Mouse (Mus musculus): ENCODE data around the gene Ppp1ca.
A peak's percentile ranks its signal among the peaks of the same experiment; 100 is the strongest.

Ppp1ca gene

DNA sequence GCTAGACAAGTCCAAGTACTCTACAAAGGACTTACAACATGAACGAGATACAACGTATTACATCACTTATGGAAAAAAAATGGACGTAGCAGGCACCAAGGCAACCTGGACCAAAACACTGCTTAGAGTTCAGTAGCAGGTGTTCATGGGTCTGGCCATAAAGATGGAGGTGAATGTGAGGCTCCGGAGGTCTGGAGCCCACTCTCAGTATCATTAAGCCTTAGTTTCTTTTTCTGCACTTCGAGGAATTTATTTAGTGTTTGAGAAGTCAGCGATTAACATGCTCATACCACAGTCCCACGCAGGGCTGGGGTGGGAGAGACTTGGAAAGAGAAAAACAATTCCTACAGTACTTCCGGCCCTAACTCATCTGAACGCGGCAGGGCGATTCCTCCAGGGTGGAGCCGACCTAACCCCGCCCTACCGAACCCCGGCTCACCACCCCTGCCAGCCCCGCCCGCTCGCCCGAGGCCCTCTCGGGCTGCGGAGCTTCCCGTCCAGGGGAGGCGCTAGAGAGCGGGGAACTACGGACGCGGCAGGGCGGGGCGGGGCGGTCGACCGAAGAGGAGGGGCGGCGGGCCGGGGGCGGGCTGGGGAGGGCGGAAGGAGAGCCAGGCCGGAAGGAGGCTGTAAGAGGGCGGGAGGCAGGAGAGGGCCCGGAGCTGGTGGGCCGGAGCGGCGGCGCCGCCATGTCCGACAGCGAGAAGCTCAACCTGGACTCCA lies at the start of gene Ppp1ca:
TSS of gene Ppp1ca (plus strand) at position 538 of the 723 bp plus-strand sequence.
- DNase-seq = peak; percentile 95 to 98

DNA sequence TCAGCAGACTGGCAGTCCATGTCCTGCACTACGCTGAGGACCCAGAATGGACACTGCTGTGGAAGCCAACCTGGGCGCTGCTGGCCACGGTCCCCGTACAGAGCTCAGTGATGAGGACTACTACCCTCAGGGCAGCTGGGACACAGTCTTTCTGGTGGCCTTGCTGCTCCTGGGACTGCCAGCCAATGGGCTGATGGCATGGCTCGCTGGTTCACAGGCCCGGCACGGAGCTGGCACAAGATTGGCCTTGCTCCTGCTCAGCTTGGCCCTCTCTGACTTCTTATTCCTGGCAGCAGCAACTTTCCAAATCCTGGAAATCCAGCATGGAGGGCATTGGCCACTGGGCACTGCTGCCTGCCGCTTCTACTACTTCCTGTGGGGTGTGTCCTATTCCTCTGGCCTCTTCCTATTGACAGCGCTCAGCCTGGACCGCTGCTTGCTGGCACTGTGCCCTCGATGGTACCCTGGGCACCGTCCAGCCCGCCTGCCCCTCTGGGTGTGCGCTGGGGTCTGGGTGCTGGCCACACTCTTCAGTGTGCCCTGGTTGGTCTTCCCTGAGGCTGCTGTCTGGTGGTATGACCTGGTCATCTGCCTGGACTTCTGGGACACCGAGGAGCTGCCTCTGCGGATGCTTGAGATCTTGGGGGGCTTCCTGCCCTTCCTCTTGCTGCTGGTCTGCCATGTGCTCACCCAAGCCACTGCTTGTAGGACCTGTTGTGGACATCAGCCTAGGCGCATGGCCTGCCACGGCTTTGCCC lies 49.3 kb upstream of the Ppp1ca start:
- no peak for DNase-seq

GRCm38 (mm10) chr19:4143759-4144268 lies 48.1 kb upstream of the Ppp1ca start, which contains the start of gene Cabp4:
Gene Cabp4 (minus strand): TSS chr19:4144033.
- DNase-seq = no peak

- DNase-seq = no peak
Measured at GRCm38 (mm10) chr19:4144550-4145498, 47.0 kb upstream of the Ppp1ca start.

GRCm38 (mm10) chr19:4145936-4146335 lies 45.9 kb upstream of the Ppp1ca start:
- DNase-seq = no peak

- DNase-seq = no peak
Measured at GRCm38 (mm10) chr19:4146366-4147021, 45.4 kb upstream of the Ppp1ca start.

DNA sequence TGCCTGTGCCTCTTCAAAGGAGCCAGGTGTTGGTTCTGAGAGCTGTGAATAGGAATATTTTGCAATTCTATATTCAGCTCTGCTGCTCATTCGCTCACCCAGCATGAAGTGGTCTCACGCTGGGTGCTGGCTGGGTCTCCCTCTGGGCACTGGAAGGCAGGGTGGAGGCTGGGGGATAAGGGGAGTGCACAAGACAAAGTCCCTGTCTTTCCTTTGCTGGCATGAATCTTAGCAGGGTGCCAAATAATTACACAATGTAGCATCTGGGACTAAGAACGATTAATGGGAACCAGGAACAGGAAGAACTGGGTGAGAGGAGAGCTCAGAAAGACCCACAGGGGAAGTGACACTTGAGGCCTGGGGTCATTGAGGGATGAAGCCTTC lies 44.9 kb upstream of the Ppp1ca start:
- no peak for DNase-seq

- no peak for DNase-seq
Measured at GRCm38 (mm10) chr19:4147782-4148490, 43.9 kb upstream of the Ppp1ca start.

DNA sequence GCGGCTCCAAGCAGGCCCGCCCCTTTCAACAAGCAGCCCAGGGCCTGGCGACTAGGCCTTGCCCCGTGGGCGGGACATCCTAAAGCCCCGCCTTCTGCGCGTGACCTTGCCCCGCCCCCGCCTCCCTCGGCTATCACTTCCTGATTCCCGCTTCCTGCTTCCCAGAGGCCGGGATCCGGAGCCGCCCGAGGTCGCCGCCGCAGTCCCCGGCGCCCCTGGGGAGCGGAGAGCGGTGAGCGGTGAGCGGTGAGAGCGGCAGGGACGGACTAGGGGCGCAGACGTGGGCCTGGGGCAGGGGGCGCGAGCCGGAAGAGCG lies 43.4 kb upstream of the Ppp1ca start, which contains the start of gene Coro1b:
TSS of gene Coro1b (plus strand) at position 129 of the 316 bp plus-strand sequence.
- peak; percentile 97 for DNase-seq

GRCm38 (mm10) chr19:4148819-4149218 lies 43.0 kb upstream of the Ppp1ca start:
- no peak for DNase-seq

DNA sequence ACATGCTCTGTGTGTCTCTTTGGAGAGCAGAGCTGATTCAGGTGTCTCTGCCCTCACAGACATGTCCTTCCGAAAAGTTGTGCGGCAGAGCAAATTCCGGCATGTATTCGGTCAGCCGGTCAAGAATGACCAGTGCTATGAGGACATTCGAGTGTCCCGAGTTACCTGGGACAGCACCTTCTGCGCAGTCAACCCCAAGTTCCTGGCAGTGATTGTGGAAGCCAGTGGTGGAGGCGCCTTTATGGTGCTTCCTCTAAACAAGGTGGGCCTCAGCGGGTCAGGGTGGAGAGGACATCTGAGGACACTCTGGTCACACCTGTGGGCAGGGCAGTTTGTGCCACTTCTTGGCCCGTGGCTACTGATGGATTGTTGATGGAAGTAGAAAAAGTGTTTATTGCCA lies 42.6 kb upstream of the Ppp1ca start:
- DNase-seq = no peak

DNA sequence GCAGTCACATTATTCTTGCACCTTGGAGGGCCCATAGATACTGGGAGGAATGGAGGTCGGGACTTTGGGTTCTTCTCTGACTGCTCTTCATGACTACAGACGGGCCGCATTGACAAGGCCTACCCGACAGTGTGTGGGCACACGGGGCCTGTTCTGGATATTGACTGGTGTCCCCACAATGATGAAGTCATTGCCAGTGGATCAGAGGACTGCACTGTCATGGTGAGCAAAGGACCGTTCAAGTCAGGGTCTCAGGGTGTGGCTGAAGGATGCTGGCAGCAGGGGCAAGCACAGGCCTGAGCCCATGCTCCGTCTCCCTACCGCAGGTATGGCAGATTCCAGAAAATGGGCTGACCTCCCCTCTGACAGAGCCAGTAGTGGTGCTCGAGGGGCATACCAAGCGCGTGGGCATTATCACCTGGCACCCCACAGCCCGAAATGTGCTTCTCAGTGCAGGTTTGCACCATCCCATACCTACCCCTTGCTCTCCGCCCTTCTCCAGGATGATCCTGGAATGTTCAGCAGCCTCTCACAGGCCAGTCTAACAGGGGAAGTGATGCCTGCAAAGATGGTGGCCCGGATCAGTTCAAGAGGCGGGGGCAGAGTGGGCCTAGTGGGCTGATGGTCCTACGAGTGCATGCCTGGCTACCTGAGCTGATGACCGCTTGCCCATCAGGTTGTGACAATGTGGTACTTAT lies 42.0 kb upstream of the Ppp1ca start:
- no peak for DNase-seq

DNA sequence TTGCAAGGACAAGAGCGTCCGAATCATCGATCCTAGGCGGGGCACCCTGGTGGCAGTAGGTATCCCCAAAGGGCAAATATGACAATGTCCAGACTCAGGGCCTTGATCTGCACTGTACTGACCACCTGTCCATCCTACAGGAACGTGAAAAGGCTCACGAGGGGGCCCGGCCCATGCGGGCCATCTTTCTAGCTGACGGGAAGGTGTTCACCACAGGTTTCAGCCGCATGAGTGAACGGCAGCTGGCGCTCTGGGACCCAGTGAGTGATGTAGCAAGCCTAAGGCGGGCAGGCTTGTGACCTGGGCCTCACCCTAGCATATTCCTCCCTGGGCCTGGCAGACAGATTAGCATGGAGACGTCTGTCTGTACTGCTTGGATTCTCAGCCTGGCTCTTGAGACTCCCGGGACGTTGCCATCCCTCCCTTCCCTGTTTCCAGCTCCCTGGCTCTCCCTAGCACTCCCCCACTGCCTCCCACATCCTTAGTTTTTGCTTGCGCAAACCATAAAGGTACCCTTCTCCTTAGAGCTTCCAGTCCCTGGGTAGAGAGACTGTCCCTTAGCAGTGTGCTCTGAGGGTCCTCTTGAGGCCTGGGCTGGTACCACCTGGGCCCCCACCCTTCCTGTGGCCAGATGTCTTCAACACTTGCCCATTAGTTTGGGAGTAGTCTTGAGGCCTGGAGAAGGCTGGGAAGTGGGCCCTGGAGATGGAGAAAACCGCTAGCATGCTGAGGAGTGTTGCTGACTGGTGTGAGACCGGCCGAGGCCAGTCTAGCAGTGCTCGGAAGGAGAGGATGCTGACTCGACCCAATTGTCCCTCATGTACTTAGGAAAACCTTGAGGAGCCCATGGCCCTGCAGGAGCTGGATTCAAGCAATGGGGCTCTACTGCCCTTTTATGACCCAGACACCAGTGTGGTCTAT lies 41.0 kb upstream of the Ppp1ca start:
- DNase-seq = no peak

DNA sequence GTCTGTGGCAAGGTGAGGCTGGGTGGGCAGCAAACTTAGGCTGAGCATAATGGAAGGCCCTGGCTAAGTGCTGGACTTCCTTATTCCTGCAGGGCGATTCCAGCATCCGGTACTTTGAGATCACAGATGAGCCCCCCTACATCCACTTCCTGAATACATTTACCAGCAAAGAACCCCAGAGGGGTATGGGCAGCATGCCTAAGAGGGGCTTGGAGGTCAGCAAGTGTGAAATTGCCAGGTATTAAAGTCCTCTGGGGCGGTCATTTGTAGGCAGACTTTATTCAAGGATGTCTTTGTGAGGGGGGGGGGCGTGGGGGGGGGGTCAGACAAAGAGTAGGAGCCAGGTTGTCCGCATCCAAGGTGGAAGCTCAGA lies 40.4 kb upstream of the Ppp1ca start:
- DNase-seq = no peak

DNA sequence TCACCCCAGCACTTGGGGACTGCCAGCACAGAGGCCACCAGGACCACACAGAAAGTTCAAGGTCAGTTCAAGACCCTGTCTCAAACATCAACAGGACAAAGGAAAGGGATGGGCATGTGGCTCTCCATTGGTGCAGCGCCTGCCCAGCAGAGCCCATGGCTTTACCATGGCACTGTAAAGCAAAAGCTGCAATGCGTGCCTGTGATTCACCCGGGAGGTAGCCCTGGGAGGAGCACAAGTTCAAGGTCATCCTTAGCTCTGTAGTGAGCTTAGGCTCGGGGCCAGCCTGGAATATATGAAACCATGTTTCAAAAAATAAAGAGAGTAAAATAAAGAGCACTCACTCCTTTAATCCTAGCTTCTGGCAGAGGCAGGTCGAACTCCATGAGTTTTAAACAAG lies 40.0 kb upstream of the Ppp1ca start:
- DNase-seq = no peak

DNA sequence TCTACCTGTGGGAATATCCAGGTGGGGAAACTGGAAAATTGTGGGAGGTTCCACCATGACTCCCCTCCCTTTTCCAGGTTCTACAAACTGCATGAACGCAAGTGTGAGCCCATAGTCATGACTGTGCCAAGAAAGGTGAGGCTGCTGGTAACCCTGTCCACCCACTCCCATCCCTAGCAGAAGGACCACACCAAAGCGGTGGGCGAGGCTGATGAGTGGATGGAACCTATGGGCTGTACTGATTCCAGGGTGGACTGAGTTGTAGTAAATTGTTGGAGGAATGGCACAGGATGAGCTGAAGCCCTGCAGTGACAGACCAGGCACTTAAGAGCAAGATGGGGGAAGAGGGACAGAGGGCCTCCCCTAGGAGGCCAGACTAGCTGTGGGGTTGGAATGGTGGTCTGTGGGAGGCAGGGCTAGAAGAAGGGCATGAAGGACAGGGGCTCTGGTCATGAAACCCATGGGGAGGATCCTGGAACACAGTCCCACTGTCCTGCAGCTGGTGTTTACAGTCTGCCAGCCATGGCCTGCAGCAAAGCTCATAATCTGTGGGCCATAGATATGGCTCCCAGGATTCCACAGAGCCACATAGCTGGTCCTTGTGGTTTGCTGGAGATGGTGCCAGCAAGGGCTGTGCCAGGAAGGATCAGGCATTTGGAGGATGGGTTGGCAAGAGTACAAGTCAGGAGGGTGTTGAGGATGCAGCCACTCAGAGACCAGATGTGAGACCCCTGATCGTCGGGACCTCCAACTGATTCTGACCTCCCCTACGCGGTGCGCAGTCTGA lies 39.2 kb upstream of the Ppp1ca start:
- DNase-seq = no peak

- peak; percentile 75 to 77 for DNase-seq
Measured at GRCm38 (mm10) chr19:4153232-4153654, 38.6 kb upstream of the Ppp1ca start, which contains the start of gene Ptprcap. Gene Ptprcap (plus strand): TSS chr19:4153604.

GRCm38 (mm10) chr19:4154437-4155222 lies 37.2 kb upstream of the Ppp1ca start:
- no peak for DNase-seq
